Mouse (Mus musculus) neural tube, embryonic 14.5 days (tissue): Measurements from ENCODE around the gene Cdk12. TPM values are rescaled to one million over a fixed set of nuclear protein-coding genes. Genes with fewer than 3 reads are reported as not detected.

Source experiments
- microRNA-seq: library from miRNA; unstranded; fragments of <30 nt; microRNA quantifications from one replicate; pipeline ENCODE4, GENCODE M21; 2016
- polyA plus RNA-seq: library from polyadenylated mRNA; unstranded; fragments of >200 nt; fragmentation: Nextera tagmentation; extraction: Ambion mirVana; gene quantifications from 2 replicates; pipeline ENCODE4 v1.2.1, GENCODE M21; 2014

Gene Cdk12
- polyA plus RNA-seq, 1 experiment from 2014 or later: 11.3 TPM

Small RNA genes within 50 kb of the gene (microRNA-seq; reads per million reads assigned to microRNA genes)
- gene Gm27399 (not detected), gene Mir5119 (not detected)

Other genes with a start within 250 kb of the Cdk12 start
- 0.39 and 0.70 TPM in 2 replicates for gene Plxdc1, start 216.6 kb upstream of the Cdk12 start, polyA plus RNA-seq
- gene Arl5c, start 206.9 kb upstream of the Cdk12 start, polyA plus RNA-seq: 6.1 and 11.0 TPM in 2 replicates
- 32.4 and 37.1 TPM in 2 replicates for gene Cacnb1, start 180.0 kb upstream of the Cdk12 start, polyA plus RNA-seq
- 656 and 678 TPM in 2 replicates for gene Rpl19, start 176.3 kb upstream of the Cdk12 start, polyA plus RNA-seq
- 16.0 and 18.1 TPM in 2 replicates for gene Stac2, start 149.6 kb upstream of the Cdk12 start, polyA plus RNA-seq
- gene Fbxl20, start 52.7 kb upstream of the Cdk12 start, polyA plus RNA-seq: 21.1 and 26.2 TPM in 2 replicates
- 56.7 and 61.1 TPM in 2 replicates for gene Med1, start 9.8 kb upstream of the Cdk12 start, polyA plus RNA-seq
- 25.3 and 25.5 TPM in 2 replicates for gene Neurod2, start 126.6 kb downstream of the Cdk12 start, polyA plus RNA-seq
- 1.3 and 2.4 TPM in 2 replicates for gene Ppp1r1b, start 145.3 kb downstream of the Cdk12 start, polyA plus RNA-seq
- gene Stard3, start 155.3 kb downstream of the Cdk12 start, polyA plus RNA-seq: 28.0 and 35.6 TPM in 2 replicates
- 0.29 and 0.39 TPM in 2 replicates for gene Tcap, start 180.8 kb downstream of the Cdk12 start, polyA plus RNA-seq
- gene Pnmt, start 183.4 kb downstream of the Cdk12 start, polyA plus RNA-seq: 1.8 and 2.6 TPM in 2 replicates
- 5.8 and 6.2 TPM in 2 replicates for gene Pgap3, start 197.4 kb downstream of the Cdk12 start, polyA plus RNA-seq
- 5.9 and 9.1 TPM in 2 replicates for gene Erbb2, start 209.4 kb downstream of the Cdk12 start, polyA plus RNA-seq
- 234 and 247 TPM in 2 replicates for gene Mien1, start 235.9 kb downstream of the Cdk12 start, polyA plus RNA-seq
- gene Grb7, start 243.3 kb downstream of the Cdk12 start, polyA plus RNA-seq: 0.86 and 0.97 TPM in 2 replicates